ENCODE assay signal across 8 mouse cellular contexts in genomic region chr17:34982328-34982727, GRCm38 (mm10). TPM values are rescaled to one million over a fixed set of nuclear protein-coding genes. Genes with fewer than 3 reads are reported as not detected.
DNase-seq lines count a peak whose midpoint lies in the region; ATAC-seq and TF ChIP-seq lines count a peak whose summit lies in the region.

No protein-coding gene starts in this region.

- peak overlapping the region; percentile 88 for H3K4me3 ChIP-seq in lung, adult 2 months (replicated peaks; ENCODE audit: extremely low read depth, low read depth, low read length)
- H3K4me3 ChIP-seq in embryonic facial prominence, embryonic 14.5 days (ENCODE audit: low read depth, low read length) = peak overlapping the region; percentile 83
- H3K4me3 ChIP-seq in limb, embryonic 11.5 days (ENCODE audit: low read depth, low read length) = peak overlapping the region; percentile 92
- H3K4me3 ChIP-seq in neural tube, embryonic 13.5 days = peak overlapping the region; percentile 75

- peaks cover 27% of the 10 kb centered on the region for H3K36me3 ChIP-seq in embryonic facial prominence, embryonic 14.5 days (ENCODE audit: control insufficient read depth, insufficient read depth, low read length)
- peaks cover 9% of the 10 kb centered on the region; the same call in 1 of the 2 replicates for H3K36me3 ChIP-seq in limb, embryonic 11.5 days (ENCODE audit: control insufficient read depth, insufficient read depth, low read length)
- peaks cover 17% of the 10 kb centered on the region for H3K36me3 ChIP-seq in neural tube, embryonic 13.5 days

- H3K4me1 ChIP-seq in lung, adult 2 months (ENCODE audit: control insufficient read depth, insufficient read depth, low read length) = peaks cover 2% of the 10 kb centered on the region
- peaks cover 6% of the 10 kb centered on the region for H3K4me1 ChIP-seq in embryonic facial prominence, embryonic 14.5 days (ENCODE audit: control insufficient read depth, insufficient read depth, low read length)
- peaks cover 8% of the 10 kb centered on the region for H3K4me1 ChIP-seq in limb, embryonic 11.5 days (ENCODE audit: control insufficient read depth, insufficient read depth, low read length)
- H3K4me1 ChIP-seq in neural tube, embryonic 13.5 days (replicated peaks) = peaks cover 29% of the 10 kb centered on the region

- H3K9ac ChIP-seq in embryonic facial prominence, embryonic 14.5 days (ENCODE audit: low read depth, low read length) = peak overlapping the region; percentile 90
- peak overlapping the region; percentile 87 for H3K9ac ChIP-seq in limb, embryonic 11.5 days (ENCODE audit: low read length)
- H3K9ac ChIP-seq in neural tube, embryonic 13.5 days = peak overlapping the region; percentile 89

- peak overlapping the region; percentile 93 for H3K4me2 ChIP-seq in embryonic facial prominence, embryonic 14.5 days (ENCODE audit: low read depth, low read length)
- peak overlapping the region; percentile 81 for H3K4me2 ChIP-seq in limb, embryonic 11.5 days (ENCODE audit: low read depth, severe bottlenecking)
- peak overlapping the region; percentile 96 for H3K4me2 ChIP-seq in neural tube, embryonic 13.5 days

- no peak for ATAC-seq in embryonic facial prominence, embryonic 14.5 days (ENCODE audit: low read depth)
- peak; percentile 51; the same call in 1 of the 2 replicates for ATAC-seq in limb, embryonic 11.5 days (ENCODE audit: insufficient number of reproducible peaks, low FRiP score, low TSS enrichment, low read depth)
- peak; percentile 34 for ATAC-seq in neural tube, embryonic 13.5 days (ENCODE audit: low read depth)

- under 1% methylated on average over 15 of the region's 15 CpGs for WGBS in lung, adult 2 months
- WGBS in embryonic facial prominence, embryonic 14.5 days = 0% methylated on average over 15 of the region's 15 CpGs
- under 1% methylated on average over 15 of the region's 15 CpGs for WGBS in limb, embryonic 11.5 days
- WGBS in neural tube, embryonic 13.5 days = 0% methylated on average over 15 of the region's 15 CpGs

- TF ChIP-seq POLR2A in lung, adult 2 months (IDR thresholded peaks at IDR 0.05; ENCODE audit: borderline replicate concordance, extremely low read depth, low read depth, low read length) = no peak

- no peak for TF ChIP-seq CTCF in lung, adult 2 months (IDR thresholded peaks at IDR 0.05; ENCODE audit: insufficient read depth, low read length)

- DNase-seq in lung, adult 2 months = no peak
- DNase-seq in lung, postnatal 36 days = no peak
- no peak for DNase-seq in embryonic facial prominence, embryonic 14.5 days (ENCODE audit: low spot score)
- no peak for DNase-seq in limb, embryonic 11.5 days (ENCODE audit: low spot score)
- no peak for DNase-seq in left cerebral cortex, adult 9 months (ENCODE audit: low spot score in 2 of 2)
- DNase-seq in c-Kit-positive CD71-positive TER-119-positive erythroid progenitor cells, embryonic 14.5 days (ENCODE audit: low spot score) = no peak
- no peak for DNase-seq in adrenal gland, postnatal 4 days (ENCODE audit: low spot score in 2 of 2)

- no peaks in the 10 kb centered on the region for H3K9me3 ChIP-seq in embryonic facial prominence, embryonic 14.5 days (ENCODE audit: control insufficient read depth, low read length)
- H3K9me3 ChIP-seq in limb, embryonic 11.5 days (ENCODE audit: control insufficient read depth, low read length) = no peaks in the 10 kb centered on the region
- H3K9me3 ChIP-seq in neural tube, embryonic 13.5 days = no peaks in the 10 kb centered on the region

- H3K27ac ChIP-seq in embryonic facial prominence, embryonic 14.5 days (replicated peaks; ENCODE audit: low read depth, low read length) = peak overlapping the region; percentile 97
- H3K27ac ChIP-seq in limb, embryonic 11.5 days (replicated peaks; ENCODE audit: low read depth, low read length) = peak overlapping the region; percentile 96; the same call in 1 of the 2 replicates
- peak overlapping the region; percentile 98 for H3K27ac ChIP-seq in neural tube, embryonic 13.5 days (replicated peaks)

- H3K27me3 ChIP-seq in embryonic facial prominence, embryonic 14.5 days (replicated peaks; ENCODE audit: control insufficient read depth, insufficient read depth, low read length) = no peaks in the 10 kb centered on the region
- H3K27me3 ChIP-seq in limb, embryonic 11.5 days (ENCODE audit: control insufficient read depth, insufficient read depth, low read length) = no peaks in the 10 kb centered on the region
- no peaks in the 10 kb centered on the region for H3K27me3 ChIP-seq in neural tube, embryonic 13.5 days

RNA-seq across cellular contexts. Expression of gene Lsm2, which starts 0.7 kb away (rescaled TPM):
- 42.3 and 51.6 TPM in 2 replicates for polyA plus RNA-seq in lung, adult 2 months (2012; rRNA removed)
- 151 and 159 TPM in 2 replicates for polyA plus RNA-seq in embryonic facial prominence, embryonic 14.5 days (2014; fragmentation: Nextera tagmentation; extraction: Ambion mirVana)
- 266 and 271 TPM in 2 replicates for polyA plus RNA-seq in limb, embryonic 11.5 days (2014; fragmentation: Nextera tagmentation; extraction: Ambion mirVana)
- polyA plus RNA-seq in neural tube, embryonic 13.5 days (2015; fragmentation: Nextera tagmentation; extraction: Ambion mirVana) = 99.4 and 99.8 TPM in 2 replicates
- total RNA-seq in adrenal gland, postnatal 4 days (2021) = 10 to 100 TPM; 50.5 to 54.8 TPM

RNA-seq across cellular contexts. Expression of gene Hspa1l, which starts 9.8 kb away (rescaled TPM):
- 0.81 and 1.3 TPM in 2 replicates for polyA plus RNA-seq in lung, adult 2 months (2012; rRNA removed)
- 0.99 and 1.0 TPM in 2 replicates for polyA plus RNA-seq in embryonic facial prominence, embryonic 14.5 days (2014; fragmentation: Nextera tagmentation; extraction: Ambion mirVana)
- 1.5 and 1.6 TPM in 2 replicates for polyA plus RNA-seq in limb, embryonic 11.5 days (2014; fragmentation: Nextera tagmentation; extraction: Ambion mirVana)
- polyA plus RNA-seq in neural tube, embryonic 13.5 days (2015; fragmentation: Nextera tagmentation; extraction: Ambion mirVana) = 1.5 and 2.2 TPM in 2 replicates
- 1 to 10 TPM in 1 of 2 experiments, under 1 TPM in 1; 0.39 to 1.3 TPM for total RNA-seq in adrenal gland, postnatal 4 days (2021)

RNA-seq across cellular contexts. Expression of gene Hspa1a, which starts 10.4 kb away (rescaled TPM):
- polyA plus RNA-seq in lung, adult 2 months (2012; rRNA removed) = 12.9 and 66.3 TPM in 2 replicates
- polyA plus RNA-seq in embryonic facial prominence, embryonic 14.5 days (2014; fragmentation: Nextera tagmentation; extraction: Ambion mirVana) = 7.3 TPM in 2 replicates
- polyA plus RNA-seq in limb, embryonic 11.5 days (2014; fragmentation: Nextera tagmentation; extraction: Ambion mirVana) = 0.75 and 4.0 TPM in 2 replicates
- 6.0 and 6.3 TPM in 2 replicates for polyA plus RNA-seq in neural tube, embryonic 13.5 days (2015; fragmentation: Nextera tagmentation; extraction: Ambion mirVana)
- total RNA-seq in adrenal gland, postnatal 4 days (2021) = 10 to 100 TPM; 12.6 to 14.5 TPM

RNA-seq across cellular contexts. Expression of gene Gm20481, which starts 12.6 kb away (rescaled TPM):
- not detected in 2 replicates for polyA plus RNA-seq in lung, adult 2 months (2012; rRNA removed)
- not detected in 2 replicates for polyA plus RNA-seq in embryonic facial prominence, embryonic 14.5 days (2014; fragmentation: Nextera tagmentation; extraction: Ambion mirVana)
- polyA plus RNA-seq in limb, embryonic 11.5 days (2014; fragmentation: Nextera tagmentation; extraction: Ambion mirVana) = 0.36 and 0.43 TPM in 2 replicates
- not detected in 2 replicates for polyA plus RNA-seq in neural tube, embryonic 13.5 days (2015; fragmentation: Nextera tagmentation; extraction: Ambion mirVana)
- not detected for total RNA-seq in adrenal gland, postnatal 4 days (2021)

RNA-seq across cellular contexts. Expression of gene Vars, which starts 18.5 kb away (rescaled TPM):
- polyA plus RNA-seq in lung, adult 2 months (2012; rRNA removed) = 119 and 159 TPM in 2 replicates
- 80.3 and 87.7 TPM in 2 replicates for polyA plus RNA-seq in embryonic facial prominence, embryonic 14.5 days (2014; fragmentation: Nextera tagmentation; extraction: Ambion mirVana)
- polyA plus RNA-seq in limb, embryonic 11.5 days (2014; fragmentation: Nextera tagmentation; extraction: Ambion mirVana) = 124 and 140 TPM in 2 replicates
- polyA plus RNA-seq in neural tube, embryonic 13.5 days (2015; fragmentation: Nextera tagmentation; extraction: Ambion mirVana) = 57.9 and 58.2 TPM in 2 replicates
- total RNA-seq in adrenal gland, postnatal 4 days (2021) = 10 to 100 TPM; 77.9 to 89.1 TPM
